In the genomic region with DNA sequence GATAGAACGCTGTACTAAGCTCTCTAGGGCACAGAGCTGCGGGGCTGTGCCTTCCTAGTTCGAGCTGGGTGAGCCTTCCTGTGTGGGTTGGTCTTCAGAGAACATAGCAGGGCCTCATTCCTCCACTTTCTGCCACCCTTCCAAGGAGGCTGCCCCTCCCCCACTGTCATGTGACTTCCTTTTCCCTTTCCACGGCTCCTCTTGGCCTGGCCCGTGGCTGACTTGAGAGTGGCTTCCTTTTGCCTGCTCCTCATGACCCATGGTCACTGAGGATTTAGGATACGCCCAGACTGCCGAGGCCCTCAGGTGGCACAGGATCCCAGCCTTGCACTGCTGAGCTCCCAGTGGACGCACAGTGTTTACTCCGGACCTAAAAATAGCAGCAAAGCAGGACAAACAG, we compare ENCODE assay signal across 8 mouse cellular contexts. TPM values are rescaled to one million over a fixed set of nuclear protein-coding genes. Genes with fewer than 3 reads are reported as not detected.
DNase-seq lines count a peak whose midpoint lies in the region; ATAC-seq lines count a peak whose summit lies in the region.

No protein-coding gene starts in this region.

- H3K4me1 ChIP-seq in megakaryocyte, embryonic 14.5 days: peaks cover 70% of the 10 kb centered on the region
- peaks cover 16% of the 10 kb centered on the region for H3K4me1 ChIP-seq in neural tube, embryonic 15.5 days

- ATAC-seq in neural tube, embryonic 15.5 days (ENCODE audit: low FRiP score): no peak

- 71% methylated on average over 9 of the region's 9 CpGs for WGBS in neural tube, embryonic 15.5 days

- no peak overlapping the region for H3K27ac ChIP-seq in neural tube, embryonic 15.5 days (replicated peaks)

- no peaks in the 10 kb centered on the region for H3K27me3 ChIP-seq in megakaryocyte, embryonic 14.5 days (replicated peaks)
- no peaks in the 10 kb centered on the region for H3K27me3 ChIP-seq in neural tube, embryonic 15.5 days (replicated peaks)

- no peaks in the 10 kb centered on the region for H3K9me3 ChIP-seq in megakaryocyte, embryonic 14.5 days
- no peaks in the 10 kb centered on the region for H3K9me3 ChIP-seq in neural tube, embryonic 15.5 days (replicated peaks)

- H3K4me3 ChIP-seq in megakaryocyte, embryonic 14.5 days (replicated peaks): peak overlapping the region; percentile 51
- H3K4me3 ChIP-seq in neural tube, embryonic 15.5 days (replicated peaks): no peak overlapping the region

- peak; percentile 78 for DNase-seq in 416B (ENCODE audit: low read depth)
- DNase-seq in NIH3T3 (ENCODE audit: low read depth): peak; percentile 31
- DNase-seq in heart, adult 11 months: peak; percentile 98
- peak; percentile 81 for DNase-seq in kidney, postnatal 10 days
- no peak for DNase-seq in neural tube, embryonic 10.5 days (ENCODE audit: extremely low spot score, low spot score)
- DNase-seq in layer of hippocampus, adult 9-10 months (ENCODE audit: low spot score): no peak

- peaks cover 57% of the 10 kb centered on the region for H3K36me3 ChIP-seq in megakaryocyte, embryonic 14.5 days (replicated peaks; ENCODE audit: low read length)
- H3K36me3 ChIP-seq in neural tube, embryonic 15.5 days: peaks cover 10% of the 10 kb centered on the region

- no peak overlapping the region for H3K9ac ChIP-seq in neural tube, embryonic 15.5 days (replicated peaks)

- no peak overlapping the region for H3K4me2 ChIP-seq in neural tube, embryonic 15.5 days

RNA-seq across cellular contexts. Expression of gene Nat9, which starts 4.5 kb away (rescaled TPM):
- 23.4 and 27.1 TPM in 2 replicates for polyA plus RNA-seq in megakaryocyte, embryonic 14.5 days (2012; ENCODE audit: insufficient read depth, low replicate concordance)
- polyA plus RNA-seq in neural tube, embryonic 15.5 days (2015; fragmentation: Nextera tagmentation; extraction: Ambion mirVana): 22.0 and 22.8 TPM in 2 replicates

RNA-seq across cellular contexts. Expression of gene Tmem104, which starts 4.9 kb away (rescaled TPM):
- polyA plus RNA-seq in megakaryocyte, embryonic 14.5 days (2012; ENCODE audit: insufficient read depth, low replicate concordance): 9.2 and 14.1 TPM in 2 replicates
- 11.7 TPM in 2 replicates for polyA plus RNA-seq in neural tube, embryonic 15.5 days (2015; fragmentation: Nextera tagmentation; extraction: Ambion mirVana)

RNA-seq across cellular contexts. Expression of gene Slc9a3r1, which starts 29.0 kb away (rescaled TPM):
- 123 and 223 TPM in 2 replicates for polyA plus RNA-seq in megakaryocyte, embryonic 14.5 days (2012; ENCODE audit: insufficient read depth, low replicate concordance)
- polyA plus RNA-seq in neural tube, embryonic 15.5 days (2015; fragmentation: Nextera tagmentation; extraction: Ambion mirVana): 45.5 and 80.6 TPM in 2 replicates

RNA-seq across cellular contexts. Expression of gene Cd300lf, which starts 58.4 kb away (rescaled TPM):
- polyA plus RNA-seq in megakaryocyte, embryonic 14.5 days (2012; ENCODE audit: insufficient read depth, low replicate concordance): 1.2 and 3.4 TPM in 2 replicates
- polyA plus RNA-seq in neural tube, embryonic 15.5 days (2015; fragmentation: Nextera tagmentation; extraction: Ambion mirVana): 0.20 and 0.27 TPM in 2 replicates

Comparison
In these comparisons a context has a peak if more than half of its experiments do, and no peak if none do; other contexts are left out.
1. DNase-seq: peak in 416B (single experiment), NIH3T3 (single experiment), heart, adult 11 months (single experiment) and kidney, postnatal 10 days (single experiment); none in neural tube, embryonic 10.5 days (single experiment) and layer of hippocampus, adult 9-10 months (single experiment).